Mouse (Mus musculus): ENCODE data around the gene Rbmxl1.

DNA sequence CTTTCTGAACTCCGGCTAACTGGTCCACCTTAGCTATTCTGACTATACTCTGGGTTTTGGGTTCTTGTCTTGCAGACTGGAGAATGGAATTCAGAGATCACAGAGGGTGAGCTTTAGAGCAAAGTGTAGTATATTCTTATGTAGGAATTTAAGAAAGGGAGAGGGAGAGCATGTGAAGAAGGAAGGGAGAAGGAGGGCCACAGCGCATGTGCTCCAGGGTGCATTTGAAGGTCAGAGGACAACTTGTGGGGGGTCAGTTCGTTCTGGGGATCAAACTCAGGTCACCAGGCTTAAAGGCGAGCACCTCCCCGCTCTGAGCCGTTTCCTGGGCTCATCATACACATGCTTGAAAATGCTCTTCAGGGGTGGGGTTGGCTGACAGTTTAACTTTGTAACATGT is 25.3 kb upstream of the Rbmxl1 start:
- TF ChIP-seq CTCF (IDR thresholded peaks at IDR 0.05) (no peak), EP300 (IDR thresholded peaks at IDR 0.05) (no peak)
